Mouse (Mus musculus): ENCODE measurements around the gene Ethe1. TPM values are rescaled to one million over a fixed set of nuclear protein-coding genes. Genes with fewer than 3 reads are reported as not detected.
A peak's percentile ranks its signal among the peaks of the same experiment; 100 is the strongest.
"Not testable (repeated sequence)": the region's sequence is repeated elsewhere in the genome, so short reads cannot be mapped to it uniquely, and the experiment has no call there.

The Ethe1 gene
- polyA plus RNA-seq, 1 experiment from 2014 or later = 23.2 TPM

DNA sequence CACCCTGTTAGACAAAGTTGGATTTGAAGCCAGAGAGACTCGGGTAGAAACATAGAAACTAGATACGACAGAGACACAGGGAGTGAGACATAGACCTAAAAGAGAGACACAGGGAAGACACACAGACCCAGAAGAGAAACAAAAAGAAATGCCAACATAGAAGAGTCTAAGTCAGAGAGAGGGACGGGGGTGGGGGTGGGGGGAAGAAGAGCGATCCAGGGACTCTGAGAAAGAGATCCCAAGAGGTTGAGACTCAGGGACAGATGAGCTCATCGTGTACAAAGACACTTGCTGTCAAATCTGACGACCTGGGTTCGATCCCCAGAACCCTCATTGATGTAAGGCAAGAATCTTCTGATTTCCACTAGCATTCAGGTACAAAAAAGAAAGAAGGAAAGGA, 24.4 kb downstream of the Ethe1 start:
- Histone ChIP-seq H3K4me3 (ENCODE audit: low read depth, low read length) (no peak overlapping the region), H3K4me1 (ENCODE audit: control insufficient read depth, insufficient read depth, low read length) (peaks cover 10% of the 10 kb centered on the region; the same call in 1 of the 2 replicates), H3K9me3 (replicated peaks; ENCODE audit: control insufficient read depth, low read length) (no peaks in the 10 kb centered on the region), H3K9ac (ENCODE audit: low read length) (no peak overlapping the region), H3K36me3 (ENCODE audit: control insufficient read depth, insufficient read depth, low read length) (no peaks in the 10 kb centered on the region), H3K4me2 (ENCODE audit: low read length) (peak overlapping the region; percentile 48), H3K27me3 (replicated peaks; ENCODE audit: control insufficient read depth, insufficient read depth, low read length) (peaks cover 39% of the 10 kb centered on the region), H3K27ac (ENCODE audit: low read depth, low read length) (no peak overlapping the region)
- WGBS = 16% methylated on average over 7 of the region's 7 CpGs
- ATAC-seq = no peak
- no peak for DNase-seq (ENCODE audit: low spot score)

DNA sequence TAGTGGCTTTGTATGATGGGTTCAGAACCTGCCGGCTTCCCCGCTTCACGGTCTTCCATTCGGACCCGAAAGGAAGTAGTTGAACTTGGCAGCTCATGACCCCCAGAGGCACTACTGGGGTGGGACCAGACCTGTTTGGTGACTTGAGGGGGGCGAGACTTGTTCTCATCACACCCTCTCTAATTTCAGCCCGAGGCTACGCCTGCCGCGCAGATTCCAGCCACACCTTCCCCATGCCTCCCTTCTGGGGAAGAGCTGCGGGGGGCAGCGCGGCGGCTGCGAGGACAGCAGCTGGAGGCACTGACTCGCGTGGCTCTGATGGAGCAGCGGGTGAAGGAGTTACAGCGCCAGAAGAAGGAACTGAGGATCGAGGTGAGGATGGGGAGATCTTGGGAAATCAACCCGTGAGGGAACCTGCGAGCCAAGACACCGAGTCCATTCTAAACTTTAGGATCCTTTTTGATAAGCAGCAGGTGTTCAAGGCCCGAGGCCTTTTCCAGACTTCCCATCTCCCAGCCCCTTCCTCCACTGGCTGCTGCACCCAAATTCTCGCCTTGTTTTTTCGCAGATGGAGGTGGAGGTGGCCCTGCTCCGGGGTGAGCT, 25.1 kb downstream of the Ethe1 start:
- Histone ChIP-seq H3K4me3 (ENCODE audit: low read depth, low read length) (no peak overlapping the region), H3K27ac (ENCODE audit: low read depth, low read length) (no peak overlapping the region), H3K9ac (ENCODE audit: low read length) (no peak overlapping the region), H3K4me2 (ENCODE audit: low read length) (0 out of 2 replicates have a peak overlapping the region, but pooled peaks have one; percentile 3), H3K36me3 (ENCODE audit: control insufficient read depth, insufficient read depth, low read length) (no peaks in the 10 kb centered on the region), H3K27me3 (replicated peaks; ENCODE audit: control insufficient read depth, insufficient read depth, low read length) (peaks cover 39% of the 10 kb centered on the region), H3K4me1 (ENCODE audit: control insufficient read depth, insufficient read depth, low read length) (peaks cover 10% of the 10 kb centered on the region; the same call in 1 of the 2 replicates), H3K9me3 (replicated peaks; ENCODE audit: control insufficient read depth, low read length) (no peaks in the 10 kb centered on the region)
- ATAC-seq = no peak
- no peak for DNase-seq (ENCODE audit: low spot score)
- 3% methylated on average over 27 of the region's 27 CpGs for WGBS

DNA sequence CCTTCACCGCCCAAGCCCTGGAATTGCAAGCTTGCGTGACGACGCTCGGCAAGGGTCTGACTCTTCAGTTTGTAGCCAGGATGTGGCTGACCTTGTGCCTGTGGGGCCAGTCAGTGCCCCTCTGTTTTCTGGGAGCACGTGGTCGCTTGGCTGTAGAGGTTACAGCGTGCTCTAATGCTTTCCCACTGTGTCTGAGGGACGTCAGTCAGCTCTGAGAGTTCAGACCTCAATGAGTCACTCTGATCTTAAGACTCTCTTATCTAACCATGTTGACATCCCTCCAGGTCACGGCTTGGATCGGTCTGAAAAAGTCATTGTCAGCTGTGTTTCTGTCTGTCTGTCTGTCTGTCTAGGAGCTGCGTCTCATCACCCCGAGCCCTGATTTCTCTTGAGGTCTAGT, 27.5 kb downstream of the Ethe1 start:
- H3K4me1 ChIP-seq (ENCODE audit: control insufficient read depth, insufficient read depth, low read length) = peaks cover 10% of the 10 kb centered on the region; the same call in 1 of the 2 replicates
- H3K36me3 ChIP-seq (ENCODE audit: control insufficient read depth, insufficient read depth, low read length) = no peaks in the 10 kb centered on the region
- H3K9me3 ChIP-seq (replicated peaks; ENCODE audit: control insufficient read depth, low read length) = no peaks in the 10 kb centered on the region
- H3K4me2 ChIP-seq (ENCODE audit: low read length) = no peak overlapping the region
- WGBS = 78% methylated on average over 13 of the region's 13 CpGs
- H3K27me3 ChIP-seq (replicated peaks; ENCODE audit: control insufficient read depth, insufficient read depth, low read length) = peaks cover 34% of the 10 kb centered on the region
- ATAC-seq (no peak), DNase-seq (ENCODE audit: low spot score) (no peak)
- no peak overlapping the region for H3K4me3 ChIP-seq (ENCODE audit: low read depth, low read length)
- H3K9ac ChIP-seq (ENCODE audit: low read length) = no peak overlapping the region
- H3K27ac ChIP-seq (ENCODE audit: low read depth, low read length) = no peak overlapping the region

DNA sequence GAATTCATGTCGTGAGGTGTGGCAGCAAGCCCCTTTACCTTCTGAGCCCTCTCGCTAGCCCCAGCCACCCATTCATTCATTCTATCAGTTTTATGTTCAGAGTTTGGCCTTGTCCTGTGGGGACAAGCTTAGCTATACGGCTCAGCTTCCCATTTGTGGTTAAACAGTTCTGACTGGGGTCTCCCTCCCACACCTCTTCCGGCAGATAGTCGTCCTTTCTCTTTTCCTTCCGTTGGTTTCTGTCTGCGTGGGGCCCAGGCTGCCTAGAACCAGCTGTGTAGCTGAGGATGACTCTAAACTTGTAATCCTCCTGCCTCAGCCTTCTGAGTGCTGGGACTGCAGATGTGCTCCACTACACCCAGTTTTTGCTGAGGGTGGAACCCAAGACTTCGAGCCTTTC, 30.4 kb downstream of the Ethe1 start:
- H3K4me3 ChIP-seq (ENCODE audit: low read depth, low read length) = no peak overlapping the region
- 0 out of 2 replicates have a peak, but pooled peaks cover 2% of the 10 kb centered on the region for H3K9me3 ChIP-seq (replicated peaks; ENCODE audit: control insufficient read depth, low read length)
- H3K27ac ChIP-seq (ENCODE audit: low read depth, low read length) = no peak overlapping the region
- H3K4me1 ChIP-seq (ENCODE audit: control insufficient read depth, insufficient read depth, low read length) = no peaks in the 10 kb centered on the region
- H3K4me2 ChIP-seq (ENCODE audit: low read length) = no peak overlapping the region
- H3K27me3 ChIP-seq (replicated peaks; ENCODE audit: control insufficient read depth, insufficient read depth, low read length) = peaks cover 8% of the 10 kb centered on the region
- no peak overlapping the region for H3K9ac ChIP-seq (ENCODE audit: low read length)
- H3K36me3 ChIP-seq (ENCODE audit: control insufficient read depth, insufficient read depth, low read length) = no peaks in the 10 kb centered on the region
- ATAC-seq = no peak
- no peak for DNase-seq (ENCODE audit: low spot score)
- WGBS = 79% methylated on average over 8 of the region's 8 CpGs

DNA sequence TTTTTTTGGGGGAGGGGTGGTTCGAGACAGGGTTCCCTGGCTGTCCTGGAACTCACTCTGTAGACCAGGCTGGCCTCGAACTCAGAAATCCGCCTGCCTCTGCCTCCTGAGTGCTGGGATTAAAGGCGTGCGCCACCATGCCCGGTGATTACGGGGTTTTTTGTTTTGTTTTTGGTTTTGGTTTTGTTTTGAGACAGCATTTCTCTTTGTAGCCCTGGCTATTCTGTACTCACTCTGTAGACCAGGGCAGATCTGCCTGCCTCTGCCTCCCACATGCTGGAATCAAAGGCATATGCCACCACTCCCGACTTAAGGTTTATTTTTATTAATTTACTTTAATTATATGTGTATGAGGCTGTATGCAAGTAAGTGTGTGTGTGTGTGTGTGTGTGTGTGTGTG, 31.0 kb downstream of the Ethe1 start:
- ATAC-seq; H3K27me3 ChIP-seq (replicated peaks; ENCODE audit: control insufficient read depth, insufficient read depth, low read length); H3K4me3 ChIP-seq (ENCODE audit: low read depth, low read length); H3K9me3 ChIP-seq (replicated peaks; ENCODE audit: control insufficient read depth, low read length); H3K9ac ChIP-seq (ENCODE audit: low read length); DNase-seq (ENCODE audit: low spot score); H3K4me2 ChIP-seq (ENCODE audit: low read length); H3K36me3 ChIP-seq (ENCODE audit: control insufficient read depth, insufficient read depth, low read length); H3K4me1 ChIP-seq (ENCODE audit: control insufficient read depth, insufficient read depth, low read length); H3K27ac ChIP-seq (ENCODE audit: low read depth, low read length): not testable (repeated sequence)
- WGBS = 88% methylated on average over 8 of the region's 8 CpGs

DNA sequence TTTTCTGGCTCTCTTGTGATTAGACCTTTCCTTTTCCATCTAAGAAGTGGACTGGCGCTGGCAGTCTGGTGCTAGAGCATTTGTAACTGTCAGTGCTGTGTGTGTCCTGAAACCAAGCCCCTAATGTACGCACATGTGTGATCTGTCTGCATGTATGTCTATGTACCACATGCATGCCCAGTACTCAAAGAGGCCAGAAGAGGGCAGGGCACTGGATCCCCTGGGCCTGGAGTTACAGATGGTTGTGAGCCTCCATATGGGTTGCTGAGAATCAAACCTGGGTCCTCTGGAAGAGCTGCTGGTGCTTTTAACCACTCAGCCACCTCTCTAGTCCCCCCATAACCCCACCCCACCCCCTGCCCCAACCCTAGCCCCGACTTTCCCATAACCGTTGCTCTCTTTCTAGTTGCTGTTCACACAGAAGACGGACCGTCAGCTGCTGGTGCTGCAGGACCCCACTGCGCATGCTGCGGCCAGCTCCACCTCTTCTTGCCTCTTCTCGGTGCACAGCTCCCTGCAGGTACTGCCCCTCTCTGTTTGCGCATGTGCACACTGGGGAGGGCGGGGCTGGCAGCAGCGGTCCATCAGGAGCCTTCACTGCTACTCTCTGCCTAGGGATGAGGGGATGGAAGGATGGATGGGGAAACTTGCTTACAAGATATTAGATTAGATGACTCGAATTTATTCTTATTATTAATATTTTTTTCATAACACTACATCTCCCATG, 32.5 kb downstream of the Ethe1 start:
- no peak overlapping the region for H3K27ac ChIP-seq (ENCODE audit: low read depth, low read length)
- 54% methylated on average over 13 of the region's 13 CpGs for WGBS
- ATAC-seq = no peak
- 0 out of 2 replicates have a peak, but pooled peaks cover 2% of the 10 kb centered on the region for H3K9me3 ChIP-seq (replicated peaks; ENCODE audit: control insufficient read depth, low read length)
- no peaks in the 10 kb centered on the region for H3K27me3 ChIP-seq (replicated peaks; ENCODE audit: control insufficient read depth, insufficient read depth, low read length)
- no peaks in the 10 kb centered on the region for H3K36me3 ChIP-seq (ENCODE audit: control insufficient read depth, insufficient read depth, low read length)
- H3K4me3 ChIP-seq (ENCODE audit: low read depth, low read length) = no peak overlapping the region
- DNase-seq (ENCODE audit: low spot score) = no peak
- H3K4me1 ChIP-seq (ENCODE audit: control insufficient read depth, insufficient read depth, low read length) = no peaks in the 10 kb centered on the region
- H3K9ac ChIP-seq (ENCODE audit: low read length) = no peak overlapping the region
- no peak overlapping the region for H3K4me2 ChIP-seq (ENCODE audit: low read length)

DNA sequence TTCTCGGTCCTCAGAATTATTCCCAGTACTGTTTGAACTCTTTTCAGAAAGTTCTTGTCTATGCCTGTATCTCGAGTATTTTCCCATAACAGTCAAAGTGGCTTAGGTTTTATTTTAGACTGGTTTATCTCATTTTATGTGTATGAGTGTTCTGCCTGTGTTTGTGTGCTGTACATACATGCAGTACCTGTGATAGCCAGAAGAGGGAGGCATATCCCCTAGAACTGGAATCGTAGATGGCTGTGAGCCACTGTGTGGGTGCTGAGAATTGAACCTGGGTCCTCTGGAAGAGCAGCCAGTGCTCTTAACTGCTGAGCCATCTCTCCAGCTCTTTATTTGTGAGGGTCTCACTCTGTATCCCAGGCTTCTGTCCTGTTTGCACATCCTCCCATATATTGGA, 33.9 kb downstream of the Ethe1 start:
- Histone ChIP-seq H3K36me3 (ENCODE audit: control insufficient read depth, insufficient read depth, low read length) (no peaks in the 10 kb centered on the region), H3K4me1 (ENCODE audit: control insufficient read depth, insufficient read depth, low read length) (no peaks in the 10 kb centered on the region), H3K9me3 (replicated peaks; ENCODE audit: control insufficient read depth, low read length) (0 out of 2 replicates have a peak, but pooled peaks cover 2% of the 10 kb centered on the region), H3K27ac (ENCODE audit: low read depth, low read length) (no peak overlapping the region), H3K4me2 (ENCODE audit: low read length) (no peak overlapping the region), H3K4me3 (ENCODE audit: low read depth, low read length) (no peak overlapping the region), H3K27me3 (replicated peaks; ENCODE audit: control insufficient read depth, insufficient read depth, low read length) (no peaks in the 10 kb centered on the region), H3K9ac (ENCODE audit: low read length) (no peak overlapping the region)
- WGBS = 82% methylated on average over 3 of the region's 3 CpGs
- ATAC-seq (no peak), DNase-seq (ENCODE audit: low spot score) (no peak)

DNA sequence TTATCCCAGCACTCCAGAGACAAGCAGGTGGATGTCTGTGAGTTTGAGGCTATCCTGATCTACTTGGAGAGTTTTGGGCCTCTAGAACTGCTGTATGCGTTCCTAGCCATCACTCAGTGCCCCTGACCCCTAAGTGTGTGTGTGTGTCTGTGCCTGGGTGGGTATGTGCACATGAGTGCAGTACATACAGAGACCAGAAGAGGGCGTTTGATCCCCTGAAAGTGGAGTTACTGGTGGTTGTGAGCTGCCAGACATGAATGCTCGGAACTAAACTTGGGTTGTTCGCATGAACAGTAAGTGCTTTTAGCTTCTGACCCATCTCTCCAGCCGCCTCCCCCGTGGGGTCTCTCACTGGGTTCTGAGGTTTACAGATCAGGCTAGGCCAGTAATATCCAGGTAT, 35.6 kb downstream of the Ethe1 start:
- 81% methylated on average over 6 of the region's 6 CpGs for WGBS
- no peak for ATAC-seq
- no peaks in the 10 kb centered on the region for H3K4me1 ChIP-seq (ENCODE audit: control insufficient read depth, insufficient read depth, low read length)

More for the DNA sequence above, 35.6 kb downstream of the Ethe1 start:
- Histone ChIP-seq H3K27me3 (replicated peaks; ENCODE audit: control insufficient read depth, insufficient read depth, low read length) (no peaks in the 10 kb centered on the region), H3K4me3 (ENCODE audit: low read depth, low read length) (no peak overlapping the region), H3K27ac (ENCODE audit: low read depth, low read length) (no peak overlapping the region), H3K9me3 (replicated peaks; ENCODE audit: control insufficient read depth, low read length) (0 out of 2 replicates have a peak, but pooled peaks cover 2% of the 10 kb centered on the region), H3K4me2 (ENCODE audit: low read length) (no peak overlapping the region), H3K36me3 (ENCODE audit: control insufficient read depth, insufficient read depth, low read length) (no peaks in the 10 kb centered on the region), H3K9ac (ENCODE audit: low read length) (no peak overlapping the region)
- no peak for DNase-seq (ENCODE audit: low spot score)
